10 mouse cellular contexts compared by ENCODE assay signal in genomic region chr2:95494698-95495088, GRCm38 (mm10).
DNase-seq lines count a peak whose midpoint lies in the region; ATAC-seq and TF ChIP-seq lines count a peak whose summit lies in the region.
"Had no signal": no experiment of that assay in that cellular context is flagged by ENCODE, and none has a peak within 500 bp of the region (broad histone marks: within the 10 kb centered on the region; RNA-seq: fewer than 3 reads in every experiment).

No protein-coding gene starts in this region.

- no peaks in the 10 kb centered on the region for H3K4me1 ChIP-seq in hindbrain, postnatal 0 days (ENCODE audit: insufficient read depth, low read length)
- no peaks in the 10 kb centered on the region for H3K4me1 ChIP-seq in hindbrain, embryonic 16.5 days (ENCODE audit: control insufficient read depth, insufficient read depth, low read depth, low read length)
- H3K4me1 ChIP-seq in embryonic facial prominence, embryonic 10.5 days: no peaks in the 10 kb centered on the region
- H3K4me1 ChIP-seq: heart, embryonic 12.5 days; midbrain, embryonic 12.5 days had no signal

- peak; percentile 14; the same call in 1 of the 2 replicates for TF ChIP-seq CTCF in hindbrain, postnatal 0 days (IDR thresholded peaks at IDR 0.05; ENCODE audit: low read depth)

- ATAC-seq in hindbrain, postnatal 0 days: no peak
- no peak for ATAC-seq in hindbrain, embryonic 16.5 days
- ATAC-seq in activated CD4-positive, CD25-positive, alpha-beta regulatory T cell, adult 4 months: no peak

- H3K4me2 ChIP-seq in hindbrain, postnatal 0 days (ENCODE audit: low read depth, low read length): no peak overlapping the region
- H3K4me2 ChIP-seq in hindbrain, embryonic 16.5 days (ENCODE audit: low read length): no peak overlapping the region
- H3K4me2 ChIP-seq: heart, embryonic 12.5 days; midbrain, embryonic 12.5 days had no signal

- no peak for DNase-seq in hindbrain, postnatal 0 days (ENCODE audit: low spot score)
- peak; percentile 11 for DNase-seq in thymus, postnatal 4 days
- DNase-seq in thymus, adult 18-20 months: no peak
- peak; percentile 25 for DNase-seq in embryonic facial prominence, embryonic 10.5 days (ENCODE audit: low spot score)
- no peak for DNase-seq in right cerebral cortex, adult 18-20 months
- DNase-seq in right cerebral cortex, postnatal 14 days: no peak

- H3K4me3 ChIP-seq in hindbrain, postnatal 0 days (ENCODE audit: low read length): no peak overlapping the region
- no peak overlapping the region for H3K4me3 ChIP-seq in hindbrain, embryonic 16.5 days (ENCODE audit: low read length)
- no peak overlapping the region for H3K4me3 ChIP-seq in embryonic facial prominence, embryonic 10.5 days
- H3K4me3 ChIP-seq: heart, embryonic 12.5 days; midbrain, embryonic 12.5 days had no signal

- no peaks in the 10 kb centered on the region for H3K27me3 ChIP-seq in hindbrain, postnatal 0 days (ENCODE audit: insufficient read depth, low read length)
- H3K27me3 ChIP-seq in hindbrain, embryonic 16.5 days (replicated peaks; ENCODE audit: control insufficient read depth, insufficient read depth, low read length): no peaks in the 10 kb centered on the region
- H3K27me3 ChIP-seq in embryonic facial prominence, embryonic 10.5 days (replicated peaks; ENCODE audit: low read depth, poor library complexity, severe bottlenecking): no peaks in the 10 kb centered on the region
- H3K27me3 ChIP-seq: heart, embryonic 12.5 days; midbrain, embryonic 12.5 days had no signal

- H3K9me3 ChIP-seq in hindbrain, postnatal 0 days (ENCODE audit: low read length): no peaks in the 10 kb centered on the region; the same call in 1 of the 2 replicates
- peaks cover 3% of the 10 kb centered on the region; the same call in 1 of the 2 replicates for H3K9me3 ChIP-seq in hindbrain, embryonic 16.5 days (ENCODE audit: control insufficient read depth, low read length)
- no peaks in the 10 kb centered on the region for H3K9me3 ChIP-seq in embryonic facial prominence, embryonic 10.5 days
- H3K9me3 ChIP-seq: heart, embryonic 12.5 days; midbrain, embryonic 12.5 days had no signal

- no peak overlapping the region for H3K9ac ChIP-seq in hindbrain, postnatal 0 days (replicated peaks; ENCODE audit: low read length)
- H3K9ac ChIP-seq in hindbrain, embryonic 16.5 days (ENCODE audit: low read depth, low read length): no peak overlapping the region
- H3K9ac ChIP-seq: heart, embryonic 12.5 days; midbrain, embryonic 12.5 days had no signal

- no peaks in the 10 kb centered on the region for H3K36me3 ChIP-seq in hindbrain, postnatal 0 days (ENCODE audit: insufficient read depth, low read length)
- no peaks in the 10 kb centered on the region for H3K36me3 ChIP-seq in hindbrain, embryonic 16.5 days (ENCODE audit: control insufficient read depth, insufficient read depth, low read length)
- H3K36me3 ChIP-seq in embryonic facial prominence, embryonic 10.5 days (replicated peaks): no peaks in the 10 kb centered on the region
- H3K36me3 ChIP-seq: heart, embryonic 12.5 days; midbrain, embryonic 12.5 days had no signal

- H3K27ac ChIP-seq in hindbrain, postnatal 0 days: no peak overlapping the region
- H3K27ac ChIP-seq in hindbrain, embryonic 16.5 days (ENCODE audit: low read depth, low read length): no peak overlapping the region
- H3K27ac ChIP-seq in embryonic facial prominence, embryonic 10.5 days (replicated peaks): no peak overlapping the region
- H3K27ac ChIP-seq: midbrain, embryonic 12.5 days had no signal

- WGBS in hindbrain, postnatal 0 days: 56% methylated on average over 4 of the region's 4 CpGs
- WGBS in hindbrain, embryonic 16.5 days: 42% methylated on average over 4 of the region's 4 CpGs
- WGBS in embryonic facial prominence, embryonic 10.5 days: 41% methylated on average over 4 of the region's 4 CpGs

Comparison
In these comparisons a context has a peak if more than half of its experiments do, and no peak if none do; other contexts are left out.
1. DNase-seq: peak in thymus, postnatal 4 days (single experiment) and embryonic facial prominence, embryonic 10.5 days (single experiment); none in hindbrain, postnatal 0 days (single experiment), thymus, adult 18-20 months (0 of 2), right cerebral cortex, adult 18-20 months (single experiment) and right cerebral cortex, postnatal 14 days (single experiment).